Mouse (Mus musculus): ENCODE results near the gene Osbpl10. TPM values are rescaled to one million over a fixed set of nuclear protein-coding genes. Genes with fewer than 3 reads are reported as not detected.

Gene Osbpl10
- total RNA-seq, 2 experiments from 2014 or later, result 52.5 to 54.0 TPM

Other genes with a start within 250 kb of the Osbpl10 start
- gene Cmtm6, start 247.5 kb upstream of the Osbpl10 start, total RNA-seq (2021), result 10 to 100 TPM; 19.0 to 21.5 TPM
- gene Cmtm7, start 196.7 kb upstream of the Osbpl10 start, total RNA-seq (2021), result 1 to 10 TPM; 3.8 to 4.0 TPM
- gene Cmtm8, start 134.4 kb upstream of the Osbpl10 start, total RNA-seq (2021), result 1 to 10 TPM; 2.2 TPM
- gene Gpd1l, start 44.6 kb upstream of the Osbpl10 start, total RNA-seq (2021), result 10 to 100 TPM; 84.5 to 94.5 TPM
- gene Rps27rt, start 4.2 kb downstream of the Osbpl10 start, total RNA-seq (2021), result 10 to 100 TPM; 19.0 to 20.9 TPM